Mouse (Mus musculus): ENCODE results near the gene Rcn3. TPM values are rescaled to one million over a fixed set of nuclear protein-coding genes. Genes with fewer than 3 reads are reported as not detected.
A peak's percentile ranks its signal among the peaks of the same experiment; 100 is the strongest.

The Rcn3 gene
- polyA plus RNA-seq, 1 experiment from 2014 or later = 69.8 TPM

DNA sequence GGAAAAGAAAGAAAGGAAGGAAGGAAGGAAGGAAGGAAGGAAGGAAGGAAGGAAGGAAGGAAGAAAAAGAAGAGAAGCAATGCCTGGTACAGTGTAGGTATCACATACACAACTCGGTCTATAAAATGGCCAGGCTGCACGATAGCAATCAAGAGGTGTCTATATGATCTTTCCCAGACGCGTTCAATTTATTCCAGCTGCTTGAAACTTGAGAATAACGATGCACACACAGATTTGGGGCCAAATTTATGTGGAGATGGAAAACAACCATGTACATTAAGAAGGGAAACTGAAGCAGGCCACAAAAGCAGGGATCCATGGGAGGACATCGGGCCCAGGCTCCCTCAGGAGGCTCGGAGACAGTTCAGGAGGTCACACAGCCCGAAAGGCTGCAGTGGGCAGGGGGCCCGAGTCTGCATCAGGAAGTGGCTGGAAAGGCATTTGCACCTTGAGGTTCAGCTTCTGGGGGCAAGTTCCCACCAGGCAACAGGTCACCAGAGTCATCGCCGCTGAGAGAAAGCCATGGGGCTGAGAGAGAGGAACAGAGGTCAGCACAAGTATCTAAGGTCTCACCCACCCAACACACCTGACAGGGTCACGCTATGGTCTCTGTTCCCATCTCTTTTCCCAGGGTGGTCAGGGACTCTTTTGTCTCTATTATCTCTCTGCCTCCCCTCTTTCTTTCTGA is 951 bp upstream of the Rcn3 start:
- no peak for ATAC-seq
- 61% methylated on average over 12 of the region's 12 CpGs for WGBS
- peaks cover 13% of the 10 kb centered on the region for H3K4me1 ChIP-seq (replicated peaks)
- no peak overlapping the region for H3K4me3 ChIP-seq (replicated peaks)
- H3K27me3 ChIP-seq = 0 out of 2 replicates have a peak, but pooled peaks cover 5% of the 10 kb centered on the region
- H3K36me3 ChIP-seq = no peaks in the 10 kb centered on the region; the same call in 1 of the 2 replicates
- no peak overlapping the region for H3K9ac ChIP-seq (replicated peaks)
- H3K9me3 ChIP-seq = no peaks in the 10 kb centered on the region
- no peak overlapping the region for H3K4me2 ChIP-seq (replicated peaks)
- no peak overlapping the region for H3K27ac ChIP-seq

DNA sequence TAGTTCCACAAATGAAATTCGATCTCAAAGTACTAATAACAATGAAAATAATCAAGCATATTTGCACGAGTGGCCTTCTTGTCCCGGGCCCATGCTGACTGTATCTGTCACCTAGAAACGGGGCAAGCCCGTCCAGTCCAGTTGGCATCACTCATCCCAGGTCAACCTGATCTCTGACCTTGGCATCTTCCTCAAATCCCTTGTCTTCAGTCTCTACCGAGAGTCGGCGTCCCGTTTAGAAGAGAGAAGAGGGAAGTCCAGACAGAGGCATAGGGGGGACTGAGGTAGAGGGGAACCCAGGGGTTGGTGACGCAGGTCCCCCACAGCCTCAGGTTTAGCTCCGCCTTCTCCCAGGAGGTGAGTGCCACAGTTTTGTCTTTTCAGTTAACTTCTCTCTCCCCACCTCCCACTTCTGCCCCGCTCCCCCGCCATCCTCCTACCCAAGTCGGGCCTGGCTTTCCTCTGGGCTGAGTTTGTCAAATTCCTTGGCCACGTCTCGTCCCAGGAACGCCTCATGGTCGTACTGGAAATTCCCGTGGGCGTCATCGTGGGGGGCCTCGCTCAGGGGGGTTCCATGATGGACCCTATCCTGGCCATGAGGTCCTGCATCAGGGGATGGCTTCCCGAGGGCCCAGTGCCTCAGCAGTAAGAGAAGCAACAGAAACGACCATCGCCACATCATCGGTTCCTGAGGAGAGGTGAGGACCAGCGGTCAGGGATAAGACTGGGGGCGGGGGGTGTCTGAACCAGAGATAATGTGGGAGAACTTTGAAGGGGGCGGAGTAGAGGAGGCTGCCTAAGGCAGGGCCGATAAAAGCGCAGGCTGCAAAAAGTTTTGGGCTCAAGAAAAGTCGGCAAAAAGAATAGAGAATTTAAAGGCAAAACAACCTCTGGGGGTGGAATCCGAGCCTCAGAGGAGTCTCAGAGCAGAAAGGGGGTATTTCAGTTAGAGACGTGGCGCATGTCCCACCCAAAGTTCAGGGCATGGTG is 725 bp downstream of the Rcn3 start:
- peaks cover 13% of the 10 kb centered on the region for H3K36me3 ChIP-seq
- peaks cover 13% of the 10 kb centered on the region for H3K4me1 ChIP-seq (replicated peaks)
- H3K9ac ChIP-seq (replicated peaks) = peak overlapping the region; percentile 53
- H3K27me3 ChIP-seq = 0 out of 2 replicates have a peak, but pooled peaks cover 5% of the 10 kb centered on the region
- 0 out of 2 replicates have a peak overlapping the region, but pooled peaks have one; percentile 14 for H3K27ac ChIP-seq
- peak overlapping the region; percentile 61 for H3K4me2 ChIP-seq (replicated peaks)
- peak overlapping the region; percentile 43 for H3K4me3 ChIP-seq (replicated peaks)
- no peaks in the 10 kb centered on the region for H3K9me3 ChIP-seq
- peak; percentile 62 for ATAC-seq
- 17% methylated on average over 35 of the region's 35 CpGs for WGBS

GRCm38 (mm10) chr7:45090251-45090977 is 1.6 kb downstream of the Rcn3 start:
- 0 out of 2 replicates have a peak, but pooled peaks have one; percentile 7 for ATAC-seq
- H3K4me1 ChIP-seq (replicated peaks) = peaks cover 13% of the 10 kb centered on the region
- 0 out of 2 replicates have a peak, but pooled peaks cover 5% of the 10 kb centered on the region for H3K27me3 ChIP-seq
- H3K9me3 ChIP-seq = no peaks in the 10 kb centered on the region
- 82% methylated on average over 13 of the region's 13 CpGs for WGBS
- H3K27ac ChIP-seq = no peak overlapping the region
- H3K9ac ChIP-seq (replicated peaks) = no peak overlapping the region
- peak overlapping the region; percentile 61; the same call in 1 of the 2 replicates for H3K4me2 ChIP-seq (replicated peaks)
- H3K36me3 ChIP-seq = peaks cover 17% of the 10 kb centered on the region
- H3K4me3 ChIP-seq (replicated peaks) = no peak overlapping the region

- H3K4me3 ChIP-seq (replicated peaks) = no peak overlapping the region
- 95% methylated on average over 17 of the region's 17 CpGs for WGBS
- H3K27ac ChIP-seq = no peak overlapping the region
- 0 out of 2 replicates have a peak, but pooled peaks cover 5% of the 10 kb centered on the region for H3K27me3 ChIP-seq
- no peak overlapping the region for H3K9ac ChIP-seq (replicated peaks)
- H3K4me1 ChIP-seq (replicated peaks) = peaks cover 13% of the 10 kb centered on the region
- peaks cover 24% of the 10 kb centered on the region for H3K36me3 ChIP-seq
- no peak overlapping the region for H3K4me2 ChIP-seq (replicated peaks)
- ATAC-seq = no peak
- H3K9me3 ChIP-seq = no peaks in the 10 kb centered on the region
Measured at GRCm38 (mm10) chr7:45088597-45088996, 3.4 kb downstream of the Rcn3 start.

DNA sequence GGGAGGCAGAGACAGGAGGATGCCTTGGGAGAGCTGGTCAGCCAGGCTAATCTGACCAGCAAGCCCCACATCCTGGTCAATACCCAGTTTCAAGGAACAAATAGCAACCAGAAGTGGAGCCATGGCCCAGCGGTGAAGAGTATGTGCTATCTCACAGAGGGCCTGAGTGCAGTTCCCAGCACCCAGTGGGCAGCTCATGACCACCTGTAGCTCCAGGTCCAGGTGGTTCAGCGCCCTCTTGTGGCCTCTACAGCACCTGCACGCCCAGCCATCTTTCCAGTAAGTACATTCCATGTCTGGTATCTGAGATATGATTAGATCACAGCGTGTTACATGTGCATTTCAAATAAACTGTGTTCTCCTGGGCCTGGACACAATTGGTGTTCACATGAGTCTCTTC is 5.9 kb downstream of the Rcn3 start:
- H3K4me2 ChIP-seq (replicated peaks) = no peak overlapping the region
- H3K9me3 ChIP-seq = no peaks in the 10 kb centered on the region
- H3K27ac ChIP-seq = no peak overlapping the region
- no peaks in the 10 kb centered on the region for H3K27me3 ChIP-seq
- H3K4me3 ChIP-seq (replicated peaks) = no peak overlapping the region
- H3K36me3 ChIP-seq = peaks cover 28% of the 10 kb centered on the region
- 80% methylated on average over 4 of the region's 4 CpGs for WGBS
- no peak overlapping the region for H3K9ac ChIP-seq (replicated peaks)
- H3K4me1 ChIP-seq (replicated peaks) = peaks cover 2% of the 10 kb centered on the region; the same call in 1 of the 2 replicates
- ATAC-seq = no peak

DNA sequence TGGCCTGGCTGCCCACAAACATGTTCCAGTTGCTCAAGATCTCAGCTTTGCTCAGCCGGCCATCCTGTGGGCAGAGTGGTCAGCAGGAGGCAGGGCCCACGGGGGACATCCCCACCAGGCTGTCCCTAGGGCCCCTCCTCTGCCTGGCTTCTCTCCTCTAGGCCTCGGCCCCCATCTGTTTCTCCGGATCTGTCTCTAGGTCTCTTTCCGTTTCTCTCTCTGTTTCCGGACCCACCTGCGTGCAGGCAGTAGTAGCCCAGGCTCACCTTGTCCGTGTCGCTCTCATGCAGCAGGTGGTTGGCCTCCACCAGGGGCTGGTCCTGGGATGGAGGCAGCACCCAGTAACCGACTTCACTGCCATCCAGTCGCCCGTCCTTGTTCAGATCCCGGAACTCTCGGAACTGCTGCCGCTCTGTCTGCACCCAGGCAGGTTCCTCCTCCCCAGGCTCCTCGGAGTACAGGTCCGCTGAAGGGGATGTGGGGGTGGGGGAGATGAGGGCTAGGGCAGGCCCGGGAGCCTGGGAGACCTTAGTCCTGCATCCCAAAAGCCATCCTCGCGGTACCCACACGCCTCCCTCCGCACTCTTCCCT is 8.6 kb downstream of the Rcn3 start:
- Histone ChIP-seq H3K4me3 (replicated peaks) (no peak overlapping the region), H3K4me2 (replicated peaks) (no peak overlapping the region), H3K27me3 (no peaks in the 10 kb centered on the region), H3K36me3 (peaks cover 28% of the 10 kb centered on the region), H3K9ac (replicated peaks) (no peak overlapping the region), H3K27ac (no peak overlapping the region), H3K9me3 (no peaks in the 10 kb centered on the region), H3K4me1 (replicated peaks) (0 out of 2 replicates have a peak, but pooled peaks cover 4% of the 10 kb centered on the region)
- WGBS = 87% methylated on average over 22 of the region's 22 CpGs
- ATAC-seq = no peak

DNA sequence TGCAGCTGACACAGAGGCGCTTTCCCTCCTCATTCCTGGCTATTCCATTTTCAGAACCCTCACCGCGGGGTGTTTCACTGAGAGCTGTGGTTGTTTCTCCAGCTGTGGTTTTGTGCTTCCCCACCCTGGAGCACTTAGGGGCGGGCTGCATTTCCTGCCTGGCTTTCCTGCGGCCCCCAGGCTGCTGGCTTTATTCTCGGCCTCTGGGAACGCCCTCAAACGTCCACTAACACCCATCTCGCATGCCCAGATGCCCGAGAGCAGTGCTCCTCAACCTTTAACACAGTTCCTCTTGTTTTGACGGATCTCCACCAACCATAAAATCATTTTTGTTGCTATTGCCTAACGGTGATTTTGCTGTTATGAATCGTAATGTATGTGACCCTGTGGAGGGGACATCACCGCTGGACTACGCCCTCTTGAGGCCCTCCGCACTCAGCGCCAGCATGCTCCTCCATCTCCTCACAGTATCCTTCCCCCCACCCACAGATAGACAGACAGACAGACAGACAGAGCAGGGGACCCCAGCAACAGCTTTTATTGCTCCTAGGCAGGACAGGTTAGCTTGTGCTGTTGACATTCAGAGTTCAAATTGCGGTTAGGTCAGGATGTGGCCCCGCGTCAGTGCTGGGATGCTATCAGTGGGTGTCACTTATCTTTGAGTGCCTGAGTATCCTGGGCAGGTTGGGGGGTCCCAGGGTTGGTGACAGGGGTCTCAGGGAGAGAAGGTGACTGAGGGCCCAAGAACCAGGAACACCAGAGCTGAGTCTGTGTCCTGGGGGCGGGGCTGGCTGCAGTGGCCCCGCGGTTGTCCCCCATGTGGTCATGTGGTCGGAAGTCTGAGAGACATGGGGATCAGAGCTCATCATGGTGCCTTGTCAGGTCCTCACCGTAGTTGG is 9.4 kb downstream of the Rcn3 start:
- Histone ChIP-seq H3K36me3 (peaks cover 30% of the 10 kb centered on the region), H3K9me3 (no peaks in the 10 kb centered on the region), H3K27ac (no peak overlapping the region), H3K4me1 (replicated peaks) (0 out of 2 replicates have a peak, but pooled peaks cover 4% of the 10 kb centered on the region), H3K27me3 (no peaks in the 10 kb centered on the region), H3K4me2 (replicated peaks) (no peak overlapping the region), H3K9ac (replicated peaks) (no peak overlapping the region), H3K4me3 (replicated peaks) (no peak overlapping the region)
- ATAC-seq = no peak
- WGBS = 79% methylated on average over 25 of the region's 25 CpGs

DNA sequence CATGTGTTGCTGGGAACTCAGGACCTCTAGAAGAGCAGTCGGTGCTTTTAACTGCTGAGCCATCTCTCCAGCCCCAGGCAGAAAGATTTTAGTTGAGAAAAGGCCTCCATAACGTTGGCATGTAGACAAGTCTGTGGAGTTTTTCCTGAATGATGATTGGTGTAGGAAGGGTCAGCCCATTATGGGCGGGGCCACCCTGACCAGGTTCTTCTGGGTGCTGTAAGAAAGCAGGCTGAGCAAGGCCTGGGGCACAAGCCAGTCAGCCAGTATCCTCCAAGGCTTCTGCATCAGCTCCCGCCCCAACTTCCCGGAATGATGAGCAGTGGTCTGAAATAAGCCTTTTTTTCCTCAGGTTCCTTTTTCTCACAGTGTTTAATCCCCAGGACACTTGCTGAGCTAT is 11.0 kb downstream of the Rcn3 start:
- no peak overlapping the region for H3K9ac ChIP-seq (replicated peaks)
- H3K4me2 ChIP-seq (replicated peaks) = no peak overlapping the region
- H3K27ac ChIP-seq = no peak overlapping the region
- 45% methylated on average over 5 of the region's 5 CpGs for WGBS
- ATAC-seq = no peak
- H3K9me3 ChIP-seq = no peaks in the 10 kb centered on the region
- no peak overlapping the region for H3K4me3 ChIP-seq (replicated peaks)
- peaks cover 31% of the 10 kb centered on the region for H3K36me3 ChIP-seq
- 0 out of 2 replicates have a peak, but pooled peaks cover 4% of the 10 kb centered on the region for H3K4me1 ChIP-seq (replicated peaks)
- no peaks in the 10 kb centered on the region for H3K27me3 ChIP-seq

- no peaks in the 10 kb centered on the region for H3K9me3 ChIP-seq
- no peak overlapping the region for H3K4me3 ChIP-seq (replicated peaks)
- no peaks in the 10 kb centered on the region for H3K27me3 ChIP-seq
- H3K4me1 ChIP-seq (replicated peaks) = 0 out of 2 replicates have a peak, but pooled peaks cover 4% of the 10 kb centered on the region
- ATAC-seq = peak; percentile 38
- 2% methylated on average over 10 of the region's 10 CpGs for WGBS
- H3K27ac ChIP-seq = no peak overlapping the region
- H3K4me2 ChIP-seq (replicated peaks) = no peak overlapping the region
- H3K9ac ChIP-seq (replicated peaks) = no peak overlapping the region
- H3K36me3 ChIP-seq = peaks cover 40% of the 10 kb centered on the region
Measured at GRCm38 (mm10) chr7:45079856-45080255, 12.2 kb downstream of the Rcn3 start.

GRCm38 (mm10) chr7:45078513-45078912 is 13.5 kb downstream of the Rcn3 start:
- ATAC-seq = 0 out of 2 replicates have a peak, but pooled peaks have one; percentile 37

More at GRCm38 (mm10) chr7:45078513-45078912, 13.5 kb downstream of the Rcn3 start:
- H3K27me3 ChIP-seq = no peaks in the 10 kb centered on the region
- no peak overlapping the region for H3K9ac ChIP-seq (replicated peaks)
- H3K27ac ChIP-seq = no peak overlapping the region
- no peak overlapping the region for H3K4me2 ChIP-seq (replicated peaks)
- H3K36me3 ChIP-seq = peaks cover 45% of the 10 kb centered on the region
- H3K4me3 ChIP-seq (replicated peaks) = no peak overlapping the region
- 39% methylated on average over 9 of the region's 9 CpGs for WGBS
- H3K9me3 ChIP-seq = no peaks in the 10 kb centered on the region
- H3K4me1 ChIP-seq (replicated peaks) = 0 out of 2 replicates have a peak, but pooled peaks cover 4% of the 10 kb centered on the region

Data from midbrain, embryonic 13.5 days (tissue).